Mouse (Mus musculus) midbrain, embryonic 16.5 days (tissue): ENCODE data around the gene Dlst. TPM values are rescaled to one million over a fixed set of nuclear protein-coding genes. Genes with fewer than 3 reads are reported as not detected.

ENCODE experiments used
- ATAC-seq: fragments of 200-750 bp; cut with Nextera tagmentation; 2 replicates; pipeline ENCODE4 v1.8.0; 2017; ENCODE audit warnings: moderate TSS enrichment
- H3K27ac ChIP-seq: fragments of 300-500 bp; sonication (generic); 2 replicates; pipeline ENCODE4 v1.5.1; 2014; ENCODE audit warnings: mild to moderate bottlenecking, low read length, mixed read lengths
- H3K27me3 ChIP-seq: fragments of 300-500 bp; sonication (generic); 2 replicates; pipeline ENCODE4 v1.6.1; 2014; ENCODE audit warnings: low read depth, low read length, mixed read lengths; ENCODE audit not compliant: control insufficient read depth, insufficient read depth
- H3K36me3 ChIP-seq: fragments of 300-500 bp; sonication (generic); 2 replicates; pipeline ENCODE4 v1.6.1; 2014; ENCODE audit warnings: mild to moderate bottlenecking, low read length, moderate library complexity, mixed read lengths; ENCODE audit not compliant: control insufficient read depth, insufficient read depth
- H3K4me1 ChIP-seq: fragments of 300-500 bp; sonication (generic); 2 replicates; pipeline ENCODE4 v1.6.1; 2014; ENCODE audit warnings: mild to moderate bottlenecking, low read length, mixed read lengths; ENCODE audit not compliant: control insufficient read depth, insufficient read depth
- H3K4me2 ChIP-seq: fragments of 300-500 bp; sonication (generic); 2 replicates; pipeline ENCODE4 v1.6.1; 2014; ENCODE audit warnings: mild to moderate bottlenecking, low read length, mixed read lengths
- H3K4me3 ChIP-seq: fragments of 300-500 bp; sonication (generic); 2 replicates; pipeline ENCODE4 v1.5.1; 2014; ENCODE audit warnings: low read depth, mild to moderate bottlenecking, low read length, moderate library complexity, mixed read lengths
- H3K9ac ChIP-seq: fragments of 300-500 bp; sonication (generic); 2 replicates; pipeline ENCODE4 v1.6.1; 2014; ENCODE audit warnings: low read depth, low read length, mixed read lengths
- H3K9me3 ChIP-seq: fragments of 300-500 bp; sonication (generic); replicated peaks from 2 replicates; pipeline ENCODE4 v1.6.1; 2014; ENCODE audit warnings: mild to moderate bottlenecking, low read length, mixed read lengths; ENCODE audit not compliant: control insufficient read depth, poor library complexity, severe bottlenecking
- WGBS: fragments of 180-500 bp; shearing (Covaris S2); extraction: QIAGEN DNeasy Blood & Tissue Kit; methylation state at CpG from one replicate; pipeline ENCODE4 v1.1.7; 2014; 5-methylcytosine and 5-hydroxymethylcytosine counted together
- polyA plus RNA-seq: library from polyadenylated mRNA; unstranded; fragments of >200 nt; fragmentation: Nextera tagmentation; extraction: Ambion mirVana; gene quantifications from 2 replicates; pipeline ENCODE4 v1.2.1, GENCODE M21; 2015

The Dlst gene
- polyA plus RNA-seq, 1 experiment from 2014 or later: 104 TPM

- no peak overlapping the region for H3K27ac ChIP-seq
- no peaks in the 10 kb centered on the region for H3K36me3 ChIP-seq
- 0 out of 2 replicates have a peak, but pooled peaks have one; percentile 46 for ATAC-seq
- 86% methylated on average over 11 of the region's 11 CpGs for WGBS
- no peaks in the 10 kb centered on the region; the same call in 1 of the 2 replicates for H3K27me3 ChIP-seq
- peaks cover 6% of the 10 kb centered on the region for H3K4me1 ChIP-seq
- H3K4me3 ChIP-seq: no peak overlapping the region
- H3K4me2 ChIP-seq: no peak overlapping the region
- H3K9ac ChIP-seq: no peak overlapping the region
- no peaks in the 10 kb centered on the region for H3K9me3 ChIP-seq
Measured at GRCm38 (mm10) chr12:85170284-85170947, 59.8 kb downstream of the Dlst start.

- H3K27me3 ChIP-seq: no peaks in the 10 kb centered on the region; the same call in 1 of the 2 replicates
- no peak overlapping the region for H3K4me3 ChIP-seq
- WGBS: 83% methylated on average over 3 of the region's 3 CpGs
- H3K4me2 ChIP-seq: no peak overlapping the region
- no peaks in the 10 kb centered on the region for H3K9me3 ChIP-seq
- peaks cover 11% of the 10 kb centered on the region for H3K4me1 ChIP-seq
- ATAC-seq: no peak
- H3K9ac ChIP-seq: no peak overlapping the region
- H3K27ac ChIP-seq: no peak overlapping the region
- H3K36me3 ChIP-seq: no peaks in the 10 kb centered on the region
Measured at GRCm38 (mm10) chr12:85170948-85171307, 60.3 kb downstream of the Dlst start.

- no peak overlapping the region for H3K9ac ChIP-seq
- no peak overlapping the region for H3K4me2 ChIP-seq
- H3K27me3 ChIP-seq: no peaks in the 10 kb centered on the region; the same call in 1 of the 2 replicates
- H3K36me3 ChIP-seq: no peaks in the 10 kb centered on the region
- H3K9me3 ChIP-seq: no peaks in the 10 kb centered on the region
- H3K4me1 ChIP-seq: peaks cover 20% of the 10 kb centered on the region
- ATAC-seq: no peak
- 76% methylated on average over 7 of the region's 7 CpGs for WGBS
- no peak overlapping the region for H3K27ac ChIP-seq
- H3K4me3 ChIP-seq: no peak overlapping the region
Measured at GRCm38 (mm10) chr12:85174016-85174415, 63.4 kb downstream of the Dlst start.

GRCm38 (mm10) chr12:85175087-85175675 is 64.5 kb downstream of the Dlst start:
- Histone ChIP-seq H3K27ac (peak overlapping the region; percentile 38; the same call in 1 of the 2 replicates), H3K4me3 (peak overlapping the region; percentile 5; the same call in 1 of the 2 replicates), H3K4me2 (peak overlapping the region; percentile 64), H3K27me3 (no peaks in the 10 kb centered on the region; the same call in 1 of the 2 replicates), H3K4me1 (peaks cover 17% of the 10 kb centered on the region), H3K36me3 (no peaks in the 10 kb centered on the region), H3K9me3 (no peaks in the 10 kb centered on the region), H3K9ac (no peak overlapping the region)
- WGBS: 45% methylated on average over 16 of the region's 16 CpGs
- no peak for ATAC-seq

GRCm38 (mm10) chr12:85175926-85176845 is 65.6 kb downstream of the Dlst start:
- peak overlapping the region; percentile 7 for H3K4me3 ChIP-seq
- peaks cover 2% of the 10 kb centered on the region; the same call in 1 of the 2 replicates for H3K27me3 ChIP-seq
- H3K36me3 ChIP-seq: no peaks in the 10 kb centered on the region
- 12% methylated on average over 11 of the region's 11 CpGs for WGBS
- no peak overlapping the region for H3K27ac ChIP-seq
- H3K4me1 ChIP-seq: peaks cover 17% of the 10 kb centered on the region
- H3K9ac ChIP-seq: peak overlapping the region; percentile 31
- H3K4me2 ChIP-seq: peak overlapping the region; percentile 64
- no peaks in the 10 kb centered on the region for H3K9me3 ChIP-seq
- peak; percentile 75 for ATAC-seq

GRCm38 (mm10) chr12:85176846-85177523 is 66.4 kb downstream of the Dlst start:
- H3K4me1 ChIP-seq: peaks cover 23% of the 10 kb centered on the region
- H3K27me3 ChIP-seq: peaks cover 2% of the 10 kb centered on the region
- ATAC-seq: 0 out of 2 replicates have a peak, but pooled peaks have one; percentile 36
- peak overlapping the region; percentile 64 for H3K4me2 ChIP-seq
- peak overlapping the region; percentile 3; the same call in 1 of the 2 replicates for H3K9ac ChIP-seq
- H3K27ac ChIP-seq: no peak overlapping the region
- no peaks in the 10 kb centered on the region for H3K36me3 ChIP-seq
- H3K9me3 ChIP-seq: no peaks in the 10 kb centered on the region
- 3% methylated on average over 32 of the region's 32 CpGs for WGBS
- peak overlapping the region; percentile 30 for H3K4me3 ChIP-seq

- 72% methylated on average over 10 of the region's 10 CpGs for WGBS
- H3K9ac ChIP-seq: peak within 1 kb of the TSS; percentile 3
- ATAC-seq: no peak
- H3K27me3 ChIP-seq: peaks cover 2% of the 10 kb centered on the region
- peak within 1 kb of the TSS; percentile 30 for H3K4me3 ChIP-seq
- H3K9me3 ChIP-seq: no peaks in the 10 kb centered on the region
- H3K36me3 ChIP-seq: no peaks in the 10 kb centered on the region
- peak within 1 kb of the TSS; percentile 64 for H3K4me2 ChIP-seq
- peaks cover 29% of the 10 kb centered on the region for H3K4me1 ChIP-seq
- no peak within 1 kb of the TSS for H3K27ac ChIP-seq
Measured at GRCm38 (mm10) chr12:85177740-85178239, 67.2 kb downstream of the Dlst start, which contains the start of gene Pgf. Pgf (minus strand) TSS chr12:85177790.

GRCm38 (mm10) chr12:85178294-85178693 is 67.7 kb downstream of the Dlst start:
- no peak overlapping the region for H3K4me3 ChIP-seq
- no peaks in the 10 kb centered on the region for H3K36me3 ChIP-seq
- peaks cover 2% of the 10 kb centered on the region for H3K27me3 ChIP-seq
- no peak overlapping the region for H3K4me2 ChIP-seq
- no peak overlapping the region for H3K9ac ChIP-seq
- no peak for ATAC-seq
- H3K4me1 ChIP-seq: peaks cover 29% of the 10 kb centered on the region
- no peaks in the 10 kb centered on the region for H3K9me3 ChIP-seq
- no peak overlapping the region for H3K27ac ChIP-seq
- 82% methylated on average over 2 of the region's 2 CpGs for WGBS
